Mouse (Mus musculus) left cerebral cortex, adult 9 months (tissue): ENCODE results near the gene Ranbp1.

Experiments
- DNase-seq, 2 experiments: peaks; one replicate each; pipeline ENCODE4 v3.0.0; 2022; ENCODE audit warnings: low spot score in 2 of 2

Gene Ranbp1

DNA sequence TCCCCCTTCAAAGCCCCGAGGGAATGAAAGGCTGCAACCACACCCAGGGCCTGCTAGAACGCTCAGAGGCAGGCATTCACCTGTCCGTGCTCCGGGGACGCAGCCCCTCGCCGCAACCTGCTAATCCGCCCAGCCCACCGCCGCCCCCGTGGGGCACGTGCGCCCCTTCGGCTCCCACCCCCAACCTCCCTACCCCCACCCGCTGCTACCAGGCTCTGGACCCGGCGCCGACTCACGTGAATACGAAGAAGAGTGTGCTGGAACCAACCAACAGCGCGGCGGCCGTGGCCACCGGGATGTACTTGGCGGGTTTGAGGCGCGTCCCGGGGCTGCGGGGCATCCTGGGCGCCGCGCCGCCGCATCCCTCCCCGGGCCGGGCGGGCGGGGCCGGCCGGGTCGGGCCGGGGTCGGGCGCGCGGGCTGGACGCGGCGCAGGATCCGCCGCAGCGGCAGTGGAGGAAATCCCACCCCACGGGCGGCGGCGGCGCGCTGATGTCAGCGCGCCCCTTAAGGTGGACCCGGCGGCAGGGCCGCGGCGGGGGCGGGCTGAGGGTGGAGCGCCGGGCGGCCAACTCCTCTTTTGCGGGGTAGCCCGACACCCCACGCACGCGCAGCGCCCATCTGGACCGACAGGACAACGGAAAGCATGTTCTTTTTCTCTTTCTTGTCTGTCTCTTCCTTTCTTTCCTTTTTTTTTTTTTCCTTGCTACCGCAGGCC, 13.7 kb downstream of the Ranbp1 start, which contains the start of gene Zdhhc8:
Zdhhc8 (minus strand) TSS at position 466 of the 718 bp plus-strand sequence.
- peak in 1 of 2 experiments; percentile 75 for DNase-seq

DNA sequence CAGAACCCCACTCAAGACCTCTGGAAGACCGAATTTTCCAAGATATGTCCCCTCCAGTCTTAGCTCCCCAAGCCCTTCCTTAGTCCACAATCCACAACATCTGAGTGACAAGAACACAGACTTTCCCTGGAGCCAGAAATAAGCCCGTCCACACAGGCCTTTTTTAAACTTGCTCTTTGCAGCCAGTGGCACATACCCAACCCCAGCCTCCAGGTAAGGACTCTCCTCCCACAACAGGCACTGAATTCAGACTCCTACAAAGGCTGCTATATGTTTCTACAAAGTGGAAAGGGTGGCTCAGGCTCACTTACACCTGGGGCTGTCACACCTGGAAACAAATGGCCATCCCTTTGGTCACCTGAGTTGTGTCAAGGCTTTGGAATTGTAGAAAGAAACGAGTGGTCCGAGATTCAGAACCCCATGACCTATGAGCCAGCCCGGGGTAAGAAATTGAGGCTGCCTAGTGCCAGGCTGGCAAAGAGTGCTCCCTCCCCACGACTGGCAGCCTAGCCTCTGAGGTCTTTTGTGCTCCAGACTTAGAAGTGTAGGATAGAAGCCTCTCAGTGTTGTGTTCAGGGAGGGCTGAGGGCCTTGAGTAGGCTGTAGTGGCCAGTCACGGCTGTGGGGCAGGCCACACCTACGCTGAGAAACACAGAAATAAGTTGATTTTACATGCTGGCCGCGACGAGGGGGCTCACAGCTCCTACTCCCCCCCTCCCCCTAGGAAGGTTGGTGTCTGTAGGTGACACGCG, 14.4 kb downstream of the Ranbp1 start:
- no peak for DNase-seq

DNA sequence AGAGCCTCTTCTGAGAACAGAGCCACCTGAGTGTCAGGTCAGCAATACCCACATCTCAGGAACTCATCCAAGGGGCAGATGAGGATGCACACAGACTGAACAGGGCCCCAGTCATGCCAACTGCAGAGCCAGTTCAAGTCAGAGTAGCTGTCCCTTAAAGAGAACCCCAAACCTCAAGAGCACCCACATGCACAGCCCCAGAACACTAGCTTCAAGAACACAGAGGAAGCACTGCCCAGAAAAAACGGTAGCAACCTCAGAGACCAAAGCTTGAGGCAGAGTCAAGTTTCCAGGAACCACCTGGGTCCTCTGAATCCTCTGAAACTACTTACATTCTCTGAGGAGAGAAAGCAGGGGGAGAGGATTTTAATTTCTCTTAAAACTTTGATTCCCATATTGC, 15.1 kb downstream of the Ranbp1 start:
- DNase-seq, result no peak

DNA sequence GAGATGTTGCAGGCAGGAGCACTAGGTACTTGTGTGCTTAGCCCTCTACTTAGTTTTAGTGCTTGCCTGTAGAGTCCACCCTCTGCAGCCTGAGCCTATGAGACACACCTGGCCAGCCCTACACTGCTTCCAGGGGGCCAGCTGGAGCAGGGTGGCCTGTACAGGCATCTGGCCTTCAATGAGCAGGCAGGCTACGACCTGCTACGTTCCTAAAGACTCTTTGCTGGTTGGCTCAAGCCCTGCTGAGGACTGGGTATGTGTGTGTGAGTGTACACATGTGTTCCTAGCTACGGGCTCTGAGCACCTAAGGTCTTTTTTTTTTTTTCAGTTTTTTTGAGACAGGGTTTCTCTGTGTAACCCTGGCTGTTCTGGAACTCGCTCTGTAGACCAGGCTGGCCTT, 17.1 kb downstream of the Ranbp1 start:
- DNase-seq, result no peak

DNA sequence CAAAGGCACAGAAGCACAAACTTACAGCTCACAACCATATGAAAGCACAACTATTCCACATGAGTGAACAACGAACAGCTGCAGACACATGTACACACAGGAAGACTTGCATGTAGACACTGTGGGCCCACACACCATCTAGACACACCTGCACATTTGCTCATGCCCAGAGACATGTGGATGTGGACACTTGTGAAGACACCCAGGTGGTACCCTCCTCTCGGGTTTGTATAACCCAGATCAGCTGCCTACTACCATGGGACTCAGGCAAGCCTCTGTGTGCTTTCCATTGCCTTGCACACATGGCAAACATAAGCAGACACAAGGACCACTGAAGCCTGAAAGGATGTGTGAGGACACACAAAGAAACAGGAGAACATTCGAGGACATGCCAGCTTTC, 17.5 kb downstream of the Ranbp1 start:
- no peak for DNase-seq

DNA sequence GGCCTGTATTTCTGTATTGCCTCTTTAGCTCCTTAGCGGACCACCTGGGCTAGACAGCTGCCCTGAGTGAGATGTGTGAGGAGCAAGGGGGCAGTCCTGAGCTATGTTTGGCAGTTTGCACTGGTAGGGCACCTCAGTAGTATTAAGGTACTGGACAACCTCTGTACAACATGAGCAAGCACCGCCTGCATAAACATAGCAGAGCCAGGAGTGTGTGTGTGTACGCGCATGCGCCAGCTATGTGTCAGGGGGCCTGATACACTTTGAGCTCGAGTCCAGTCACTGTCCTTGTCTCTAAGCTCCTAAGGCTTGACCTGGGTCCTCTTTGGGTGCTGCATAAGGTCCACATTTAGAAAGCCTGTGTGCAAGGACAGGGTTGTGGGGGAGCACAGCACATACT, 17.9 kb downstream of the Ranbp1 start:
- no peak for DNase-seq

DNA sequence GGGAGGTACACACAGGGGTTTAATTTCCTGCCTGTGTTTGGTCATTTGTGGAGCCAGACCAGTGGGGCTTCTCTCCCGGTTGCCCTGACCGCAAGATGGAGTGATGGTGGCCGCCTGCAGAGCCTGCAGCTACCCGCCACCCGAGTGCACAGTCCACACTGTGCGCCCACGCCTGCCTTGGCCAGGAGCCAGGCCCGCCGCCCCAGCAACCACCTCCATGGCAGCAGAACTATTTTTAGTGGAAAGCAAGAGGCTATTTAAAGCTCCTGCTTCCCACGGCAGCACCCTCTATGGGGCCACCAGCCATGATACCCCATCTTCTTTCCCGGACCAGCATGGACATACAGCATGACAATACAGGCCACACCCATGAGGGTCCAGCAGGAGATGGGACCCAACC, 18.9 kb downstream of the Ranbp1 start:
- DNase-seq, result peak; percentile 83 to 92

DNA sequence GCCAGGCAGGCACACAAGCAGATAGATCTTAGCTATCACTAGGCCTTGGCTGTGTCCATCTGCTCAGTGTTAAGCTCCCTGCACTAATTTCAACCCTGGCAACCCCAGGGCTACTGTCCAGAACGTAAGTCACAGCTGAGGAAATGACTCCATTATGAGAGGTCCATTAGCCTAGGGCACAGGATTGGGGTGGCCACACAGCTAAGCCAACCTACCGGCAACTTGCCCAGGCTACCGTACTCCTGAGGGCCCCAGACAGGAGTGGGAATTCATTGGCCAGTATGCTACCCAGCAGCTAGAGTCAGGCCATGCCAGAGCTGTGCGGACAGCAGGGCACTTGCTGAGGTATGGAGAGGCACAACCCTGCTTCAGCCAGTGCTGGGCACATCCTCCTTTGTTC, 19.7 kb downstream of the Ranbp1 start:
- DNase-seq, result no peak

DNA sequence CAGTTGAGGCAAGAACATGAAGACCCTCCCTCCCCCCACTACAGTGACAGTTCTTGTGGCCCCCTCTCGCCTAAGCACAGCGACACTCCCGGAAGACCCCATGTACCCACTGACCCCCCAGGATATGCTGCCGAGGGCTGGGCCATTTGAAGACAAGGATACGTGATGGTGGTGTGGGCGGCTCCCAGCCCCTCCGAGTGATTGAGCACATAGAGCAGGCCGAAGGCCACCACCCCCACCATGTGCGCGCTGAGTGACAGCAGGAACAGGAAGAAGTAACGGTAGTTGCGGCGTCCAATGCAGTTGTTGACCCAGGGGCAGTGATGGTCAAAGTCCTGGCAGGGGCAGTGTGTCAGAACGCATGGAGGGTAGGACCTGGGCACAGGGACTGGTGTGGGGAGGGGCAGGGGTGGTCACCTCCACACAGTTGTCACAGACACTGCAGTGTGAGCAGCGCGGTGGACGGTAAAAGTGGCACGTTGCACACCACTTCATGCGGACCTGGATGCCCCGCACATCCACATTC, 20.6 kb downstream of the Ranbp1 start:
- no peak for DNase-seq

DNA sequence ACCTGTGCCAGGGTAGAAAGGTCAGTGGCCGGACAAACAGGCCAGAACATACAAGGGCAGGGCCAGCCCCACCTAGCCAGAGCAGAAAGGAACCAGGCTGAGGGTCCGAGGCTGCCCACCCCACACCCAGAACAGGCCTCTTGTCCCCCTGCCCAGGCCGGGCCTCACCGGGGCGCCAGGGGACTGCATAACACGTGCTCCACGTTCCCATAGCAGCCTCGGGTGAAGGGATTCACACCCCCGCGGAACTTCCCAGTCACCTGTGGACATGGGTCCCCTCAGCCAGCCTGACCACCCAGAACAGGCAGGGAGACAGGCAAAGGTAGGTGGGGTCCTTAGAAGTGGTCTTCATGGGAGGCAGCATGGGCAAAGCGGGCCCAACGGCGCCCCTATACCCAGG, 21.3 kb downstream of the Ranbp1 start:
- DNase-seq, result no peak

DNA sequence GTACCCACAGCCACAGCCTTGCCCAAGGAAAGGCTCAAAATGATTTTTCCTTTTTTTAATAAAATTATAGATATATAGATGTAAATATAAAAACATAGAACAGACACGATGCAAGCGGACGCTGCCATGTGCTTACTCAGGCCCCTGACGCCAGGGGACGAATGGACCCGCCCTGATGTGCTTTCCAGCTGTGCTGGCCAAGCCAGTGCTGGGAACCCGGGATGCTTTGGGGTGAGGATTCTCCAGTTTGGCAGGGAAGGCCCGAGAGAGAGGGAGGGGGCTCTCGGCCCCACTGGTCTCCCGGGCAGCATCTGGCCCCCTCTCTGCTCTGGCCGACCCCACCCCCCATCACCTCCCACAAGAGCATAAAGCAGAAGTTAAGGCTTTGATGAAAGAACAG, 26.3 kb downstream of the Ranbp1 start:
- no peak for DNase-seq

DNA sequence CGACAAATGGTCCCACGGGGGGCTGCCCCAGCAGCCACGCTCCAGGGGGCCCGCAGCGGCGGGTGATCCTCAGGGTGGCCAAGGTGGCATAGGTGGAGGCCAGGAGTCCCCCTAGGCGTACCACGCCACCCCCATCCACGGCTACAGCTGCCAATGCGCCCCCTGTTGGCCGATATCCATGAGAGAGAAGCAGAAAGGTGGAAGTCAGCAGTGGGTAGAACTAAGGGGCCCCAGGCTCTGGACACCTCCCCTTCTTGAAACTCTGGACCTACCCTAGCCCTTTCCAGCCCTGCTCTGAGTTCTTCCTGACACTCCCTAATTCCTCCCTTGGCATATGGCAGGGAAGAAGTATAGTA, 27.0 kb downstream of the Ranbp1 start:
- DNase-seq, result no peak

DNA sequence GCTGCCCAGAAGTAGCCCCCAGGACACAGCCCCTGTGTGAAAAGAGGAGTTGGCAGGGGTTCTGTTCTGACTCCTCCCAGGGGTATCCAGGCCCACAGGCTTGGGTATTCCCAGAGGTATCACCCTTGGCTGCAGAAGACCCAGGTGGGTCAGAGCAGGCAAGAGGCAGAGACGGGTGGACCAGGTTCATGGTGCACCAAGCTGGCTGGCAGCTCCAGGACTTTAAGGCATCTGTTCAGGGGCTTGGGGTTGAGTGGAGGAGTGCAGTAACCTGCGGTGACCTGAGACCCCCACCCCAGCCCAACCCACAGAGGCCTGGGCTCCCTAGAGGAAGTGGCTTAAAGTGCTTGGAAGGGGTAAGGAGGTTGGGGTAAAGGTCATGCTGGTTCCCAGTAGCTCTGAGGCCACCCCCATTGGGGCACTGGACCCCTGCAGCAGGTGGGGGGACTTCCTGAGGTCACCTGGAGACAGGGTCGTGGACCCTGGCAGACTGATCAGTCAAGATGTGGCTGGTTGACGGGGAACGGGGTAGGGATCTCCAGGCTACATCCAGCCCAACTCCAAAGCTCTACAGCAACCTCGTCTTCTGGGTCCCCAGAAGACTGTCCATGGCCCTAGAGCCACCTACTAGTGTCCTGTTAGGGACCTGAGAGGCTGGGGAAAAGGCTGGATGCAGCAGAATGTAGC, 27.5 kb downstream of the Ranbp1 start:
- no peak for DNase-seq

DNA sequence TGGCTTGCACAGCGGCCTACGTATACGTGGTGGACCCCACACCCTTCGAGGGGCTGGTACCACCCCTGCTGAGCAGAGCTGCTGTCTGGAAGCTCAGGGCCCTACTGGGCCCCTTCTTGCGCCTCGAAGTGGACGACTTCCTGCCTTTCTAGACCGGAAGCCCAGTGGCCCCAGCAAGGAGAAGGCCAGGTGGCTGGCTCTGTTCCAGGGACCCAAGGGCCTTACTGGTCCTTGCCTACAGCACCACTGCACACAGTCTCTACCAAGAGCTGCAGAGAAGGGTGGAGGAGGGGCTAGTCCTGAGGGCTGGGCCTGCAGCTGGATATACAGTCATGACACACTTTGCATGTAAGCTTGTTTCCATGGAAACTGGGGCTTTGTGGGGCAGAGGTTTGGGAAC, 28.5 kb downstream of the Ranbp1 start:
- peak in 1 of 2 experiments; percentile 61 for DNase-seq

DNA sequence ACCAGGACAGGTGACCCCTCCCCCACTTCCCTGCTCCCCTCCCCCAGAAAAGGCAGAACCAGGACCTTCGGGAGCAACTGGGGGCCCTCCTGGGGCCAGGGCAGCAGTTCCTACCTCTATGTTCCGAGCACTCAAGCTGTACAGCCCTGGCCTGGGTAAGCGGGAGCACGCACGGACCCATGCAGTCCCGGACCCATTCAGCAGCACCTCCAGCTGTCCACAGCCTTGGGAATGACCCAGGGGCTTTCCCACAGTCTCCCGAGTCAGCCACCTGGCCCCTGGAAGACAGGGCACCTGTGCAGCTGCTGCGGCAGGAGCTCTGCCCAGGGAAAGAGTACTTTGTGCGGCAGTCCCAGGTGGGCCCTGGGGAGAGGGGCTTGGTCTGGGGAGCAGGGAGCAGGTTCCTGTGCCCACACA, 29.9 kb downstream of the Ranbp1 start:
- DNase-seq, result no peak

DNA sequence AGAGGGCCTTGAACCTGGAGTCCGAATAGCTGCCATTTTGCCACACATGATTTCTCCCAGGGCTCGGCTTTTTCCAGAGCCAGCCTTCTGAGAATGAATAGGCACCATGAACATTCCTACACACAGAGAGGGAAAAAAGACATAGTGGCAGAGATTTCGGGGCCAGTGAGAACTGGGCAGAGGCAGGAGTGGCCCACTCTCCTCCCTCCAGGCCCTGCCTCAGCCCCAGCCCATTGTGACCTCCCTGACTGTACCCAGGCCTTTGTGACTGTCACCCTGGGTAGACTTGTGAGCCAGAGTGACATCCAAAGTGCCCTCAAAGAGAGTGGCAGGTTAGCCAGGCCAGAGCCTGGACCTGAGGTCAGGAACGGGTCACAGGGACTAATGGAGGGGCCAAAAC, 31.0 kb downstream of the Ranbp1 start, which contains the start of gene Ccdc188:
Ccdc188 (plus strand) TSS at position 301 of the 400 bp plus-strand sequence.
- no peak for DNase-seq

DNA sequence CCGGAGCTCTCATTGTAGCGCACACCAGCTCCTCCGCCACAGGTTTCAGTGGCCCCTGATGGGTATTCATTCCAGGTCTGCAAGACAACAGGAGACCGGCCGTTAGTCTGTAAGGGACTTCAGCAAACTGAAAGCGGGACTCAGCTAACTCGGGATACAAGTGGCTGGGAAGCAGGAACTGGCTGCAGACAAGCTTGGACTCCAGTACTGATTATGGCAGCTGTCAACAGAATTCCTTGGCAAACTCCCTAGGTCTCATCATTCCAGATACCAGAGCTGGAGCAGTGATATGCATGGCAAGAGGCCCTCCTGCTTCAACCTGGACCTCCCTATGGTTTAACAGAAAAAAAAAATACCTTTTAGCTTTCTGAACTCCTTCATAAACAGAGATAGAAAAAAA, 33.7 kb downstream of the Ranbp1 start:
- no peak for DNase-seq

DNA sequence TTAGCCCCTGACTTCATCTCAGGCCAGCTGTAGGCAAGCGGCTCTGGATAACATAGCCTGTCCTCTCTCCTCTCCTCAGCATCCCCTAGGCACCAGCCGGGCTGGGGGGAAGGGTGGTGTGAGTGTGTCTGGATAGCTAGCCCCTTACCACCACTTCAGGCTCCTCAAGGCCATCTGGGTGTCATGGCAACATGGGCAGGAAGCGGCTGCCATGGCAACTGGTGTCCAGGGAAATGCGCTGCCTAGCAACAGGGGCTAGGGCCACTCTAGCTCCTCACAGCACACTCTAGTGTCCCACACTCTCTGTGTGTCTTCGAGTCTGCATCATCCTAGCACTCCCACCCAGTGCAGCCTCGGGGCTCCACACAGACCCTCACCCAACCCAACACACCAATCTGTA, 34.8 kb downstream of the Ranbp1 start:
- DNase-seq, result peak in 1 of 2 experiments; percentile 75

DNA sequence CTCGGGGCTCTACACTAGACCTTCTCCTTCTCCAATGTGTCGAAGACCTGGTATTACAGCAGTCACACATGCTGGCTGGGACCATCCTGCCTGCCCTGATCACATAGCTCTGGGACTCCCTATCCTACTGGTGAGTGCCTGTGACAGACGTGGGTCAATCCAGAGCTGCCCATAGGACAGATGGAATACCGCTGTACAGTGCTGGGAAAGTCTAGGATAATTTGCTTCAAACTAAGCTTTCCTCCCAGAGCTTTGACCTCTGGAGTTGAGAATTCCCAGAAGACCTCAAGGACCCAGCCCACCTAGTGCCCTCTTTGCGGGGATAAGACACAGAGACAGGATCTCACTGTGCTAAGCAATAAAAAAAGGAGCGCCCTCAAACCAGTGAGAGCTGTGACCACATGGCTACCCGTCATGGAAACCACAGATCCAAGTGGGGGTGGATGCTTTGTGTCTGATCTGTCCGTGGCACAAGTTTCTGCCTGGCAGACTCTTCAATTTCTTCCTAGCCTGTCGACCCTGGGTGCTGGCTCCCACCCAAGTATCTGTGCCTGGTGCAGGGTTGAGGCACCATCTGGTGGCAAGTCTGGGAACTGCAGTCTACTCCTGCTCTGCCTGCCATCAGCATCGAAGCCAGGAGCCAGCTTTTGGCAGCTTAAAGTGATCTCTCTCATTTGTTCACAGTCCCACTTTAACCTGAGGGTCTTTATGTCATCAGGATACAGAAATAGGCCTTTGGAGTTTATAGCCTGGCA, 36.9 kb downstream of the Ranbp1 start:
- DNase-seq, result peak; percentile 63 to 94

DNA sequence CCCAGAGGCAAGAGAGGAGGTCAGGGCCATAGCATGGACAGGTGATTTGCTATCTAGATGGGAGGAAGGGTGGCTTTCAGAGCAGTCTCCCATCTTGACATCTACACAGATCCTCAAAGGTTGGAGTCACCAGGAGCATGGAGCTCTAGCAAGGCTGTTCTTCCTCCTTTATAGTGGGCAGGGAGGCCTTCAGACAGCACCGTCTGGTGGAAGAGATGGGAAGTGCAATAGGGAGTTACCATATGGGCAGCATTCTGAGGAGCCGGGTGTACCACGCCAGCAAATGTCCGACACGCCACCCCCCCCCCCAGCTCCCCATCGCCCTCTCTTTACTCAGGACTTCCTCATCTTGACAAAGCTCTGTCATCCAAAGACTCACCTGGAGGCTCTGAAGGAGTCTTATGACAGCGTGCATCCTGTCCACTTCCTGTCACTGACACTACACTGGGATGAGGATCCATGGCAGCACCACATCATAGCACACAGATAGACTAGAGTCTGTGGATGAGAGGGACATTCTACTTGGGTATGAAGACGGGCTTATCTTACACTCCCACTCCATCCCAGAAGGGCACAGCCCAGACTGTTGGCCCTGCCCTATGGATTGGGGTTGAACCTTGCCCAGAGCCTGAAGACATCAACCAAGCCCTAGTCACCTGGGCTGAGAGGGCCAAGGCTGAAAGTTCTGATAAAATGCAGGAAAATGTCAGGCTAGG, 37.7 kb downstream of the Ranbp1 start:
- DNase-seq, result peak in 1 of 2 experiments; percentile 88
